Mouse (Mus musculus) lung, adult 2 months (tissue): ENCODE data around the gene Tmem9b. TPM values are rescaled to one million over a fixed set of nuclear protein-coding genes. Genes with fewer than 3 reads are reported as not detected.

ENCODE experiments used
- DNase-seq: peaks from one replicate; pipeline ENCODE4 v3.0.0; 2022
- H3K4me1 ChIP-seq: fragments of 200-500 bp; 2 replicates; pipeline ENCODE4 v1.6.1; 2011; ENCODE audit warnings: low read length; ENCODE audit not compliant: control insufficient read depth, insufficient read depth
- H3K4me3 ChIP-seq: fragments of 200-500 bp; replicated peaks from 2 replicates; pipeline ENCODE3; 2011; ENCODE audit warnings: low read depth, mild to moderate bottlenecking, control low read depth, low read length; ENCODE audit errors: extremely low read depth
- CTCF ChIP-seq: fragments of 200-500 bp; IDR thresholded peaks from 2 replicates; pipeline ENCODE4 v1.5.1; 2011; ENCODE audit warnings: mild to moderate bottlenecking, low read length, control low read depth; ENCODE audit not compliant: insufficient read depth
- POLR2A ChIP-seq: fragments of 200-500 bp; IDR thresholded peaks from 2 replicates; pipeline ENCODE4 v1.6.1; 2011; ENCODE audit warnings: low read depth, mild to moderate bottlenecking, control low read depth, low read length, borderline replicate concordance; ENCODE audit errors: extremely low read depth
- WGBS: fragments of 180-500 bp; shearing (Covaris S2); methylation state at CpG from one replicate; pipeline ENCODE4 v1.1.7; 2018; 5-methylcytosine and 5-hydroxymethylcytosine counted together
- polyA plus RNA-seq: library from polyadenylated mRNA; depleted of rRNA; stranded (reverse); fragments of >200 nt; gene quantifications from 2 replicates; pipeline ENCODE4 v1.2.3, GENCODE M21; 2012; rRNA removed

Gene Tmem9b
- 45.4 and 60.4 TPM in 2 replicates for polyA plus RNA-seq

DNA sequence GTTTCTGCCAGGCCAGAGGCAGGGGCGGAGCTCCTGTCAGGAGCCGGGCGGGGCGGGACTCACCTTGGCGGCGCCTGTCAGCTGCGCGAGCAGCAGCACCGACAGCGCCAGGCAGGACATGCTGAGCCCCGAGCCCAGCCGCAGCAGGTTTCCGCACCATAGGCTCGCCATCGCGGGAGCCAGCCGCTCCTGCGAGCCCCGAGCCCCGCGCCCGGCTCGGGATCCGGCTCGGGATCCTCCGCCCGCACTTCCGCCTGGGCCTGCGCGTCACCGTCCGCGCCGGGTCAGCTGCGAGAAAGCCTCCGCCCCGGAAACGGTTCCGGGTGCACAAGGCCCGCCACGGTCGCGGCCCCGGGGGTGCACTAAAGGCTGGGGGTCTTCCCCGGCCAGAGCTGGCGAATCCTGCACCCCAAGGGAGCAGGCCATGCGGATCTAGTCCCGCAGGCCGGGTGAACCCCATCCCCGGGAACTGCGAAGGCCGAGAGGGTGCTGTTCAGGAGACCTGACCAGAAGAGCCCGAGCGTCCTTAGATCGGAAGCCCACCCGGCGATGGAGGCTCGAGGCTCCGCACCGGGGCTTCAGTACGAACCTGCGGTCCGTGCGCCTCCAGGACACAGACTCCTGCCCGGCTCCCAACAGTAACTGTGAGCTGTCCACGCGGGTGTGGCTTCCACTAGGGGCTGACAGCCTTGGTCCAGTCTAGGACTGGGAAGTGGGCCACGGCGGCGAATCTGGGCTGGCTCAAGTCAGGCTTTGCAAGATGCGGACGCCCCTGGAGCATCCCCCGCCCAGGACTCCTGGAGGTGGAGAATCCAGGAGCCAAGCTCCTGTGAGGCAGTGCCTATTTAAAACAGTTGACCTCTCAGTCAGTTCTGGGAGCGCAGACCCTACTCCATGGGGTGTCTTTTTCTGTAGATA, at the start of gene Tmem9b:
Gene Tmem9b (minus strand): TSS at position 868 of the 918 bp plus-strand sequence.
- DNase-seq: peak; percentile 88

DNA sequence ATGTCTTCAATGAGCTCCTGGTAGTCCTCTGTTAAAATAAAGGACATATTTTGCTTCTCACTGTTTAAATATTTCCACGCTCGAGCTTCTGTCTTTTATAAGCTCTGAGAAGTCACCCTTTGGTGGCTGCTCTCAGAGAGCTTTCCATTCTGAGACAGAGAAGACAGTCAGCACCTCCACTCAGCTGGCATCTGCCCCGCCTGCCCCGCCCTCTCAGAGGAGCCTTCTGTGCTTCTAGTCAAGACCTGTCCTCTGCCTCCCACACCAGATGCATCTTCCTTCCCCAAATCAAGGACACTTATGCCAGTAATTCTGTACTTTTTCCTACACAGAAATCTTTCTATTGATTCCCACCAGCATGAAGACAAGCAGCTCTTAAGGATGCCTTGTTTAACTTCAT, 48.0 kb upstream of the Tmem9b start:
- Histone ChIP-seq H3K4me1 (peaks cover 2% of the 10 kb centered on the region; the same call in 1 of the 2 replicates), H3K4me3 (no peak overlapping the region)
- TF ChIP-seq POLR2A (no peak), CTCF (no peak)
- WGBS: 83% methylated on average over 4 of the region's 4 CpGs
- no peak for DNase-seq

More for the DNA sequence above, at the start of gene Tmem9b:
- Histone ChIP-seq H3K4me3 (peak within 1 kb of the TSS; percentile 95), H3K4me1 (peaks cover 7% of the 10 kb centered on the region)
- peak; percentile 62 for TF ChIP-seq POLR2A
- no peak for TF ChIP-seq CTCF
- WGBS: under 1% methylated on average over 74 of the region's 74 CpGs

- TF ChIP-seq CTCF (no peak), POLR2A (no peak)
- no peak for DNase-seq
- 35% methylated on average over 11 of the region's 11 CpGs for WGBS
- H3K4me1 ChIP-seq: peaks cover 5% of the 10 kb centered on the region
- no peak overlapping the region for H3K4me3 ChIP-seq
Observed at GRCm38 (mm10) chr7:109799168-109799567, 46.5 kb upstream of the Tmem9b start.

GRCm38 (mm10) chr7:109795564-109795963, 42.9 kb upstream of the Tmem9b start:
- no peak for TF ChIP-seq POLR2A
- TF ChIP-seq CTCF: no peak
- 45% methylated on average over 5 of the region's 5 CpGs for WGBS
- Histone ChIP-seq H3K4me1 (peaks cover 5% of the 10 kb centered on the region), H3K4me3 (no peak overlapping the region)
- DNase-seq: no peak

DNA sequence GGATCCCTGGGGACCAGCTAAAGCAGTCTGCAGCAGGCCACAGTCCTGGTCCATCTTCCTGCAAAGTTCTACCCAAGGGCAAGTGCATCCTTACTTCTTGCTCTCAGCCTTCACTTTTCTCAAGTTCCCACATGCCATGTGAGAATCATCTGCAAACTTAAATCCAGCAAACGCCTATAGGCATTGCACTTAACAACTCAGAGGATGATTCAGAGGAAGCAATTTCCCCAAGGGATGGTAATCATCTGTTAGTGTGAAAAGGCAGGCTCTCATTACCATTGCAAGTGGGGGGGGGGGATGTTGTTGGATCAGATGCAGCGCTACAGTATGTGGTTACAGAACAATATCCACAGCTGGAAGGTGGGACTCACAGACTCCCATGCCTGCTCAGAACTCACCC, 41.9 kb upstream of the Tmem9b start:
- TF ChIP-seq CTCF: no peak
- no peak for TF ChIP-seq POLR2A
- DNase-seq: no peak
- no peak overlapping the region for H3K4me3 ChIP-seq
- WGBS: 78% methylated on average over 2 of the region's 2 CpGs
- peaks cover 5% of the 10 kb centered on the region for H3K4me1 ChIP-seq

DNA sequence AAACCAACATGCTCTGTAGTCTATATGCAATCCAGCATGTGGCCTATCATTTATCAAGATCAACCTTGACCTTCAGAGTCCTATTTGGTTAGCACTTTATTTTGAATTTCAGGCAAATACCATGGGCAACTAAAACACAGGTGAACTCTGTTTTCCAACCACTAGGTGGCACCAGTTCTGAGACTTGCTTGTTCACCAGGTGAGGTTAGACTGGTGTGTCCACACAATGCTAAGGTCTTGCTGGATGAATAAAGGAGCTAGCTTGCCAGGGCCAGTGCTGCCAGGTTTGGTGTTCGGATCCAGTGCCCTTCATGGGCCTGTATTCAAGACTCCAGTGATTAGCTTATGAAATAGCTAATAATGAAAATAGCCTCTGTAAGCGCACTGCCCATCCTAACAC, 40.1 kb upstream of the Tmem9b start:
- TF ChIP-seq CTCF: peak; percentile 30
- no peak for TF ChIP-seq POLR2A
- H3K4me3 ChIP-seq: no peak overlapping the region
- peak; percentile 43 for DNase-seq
- 69% methylated on average over 2 of the region's 2 CpGs for WGBS
- peaks cover 2% of the 10 kb centered on the region; the same call in 1 of the 2 replicates for H3K4me1 ChIP-seq

DNA sequence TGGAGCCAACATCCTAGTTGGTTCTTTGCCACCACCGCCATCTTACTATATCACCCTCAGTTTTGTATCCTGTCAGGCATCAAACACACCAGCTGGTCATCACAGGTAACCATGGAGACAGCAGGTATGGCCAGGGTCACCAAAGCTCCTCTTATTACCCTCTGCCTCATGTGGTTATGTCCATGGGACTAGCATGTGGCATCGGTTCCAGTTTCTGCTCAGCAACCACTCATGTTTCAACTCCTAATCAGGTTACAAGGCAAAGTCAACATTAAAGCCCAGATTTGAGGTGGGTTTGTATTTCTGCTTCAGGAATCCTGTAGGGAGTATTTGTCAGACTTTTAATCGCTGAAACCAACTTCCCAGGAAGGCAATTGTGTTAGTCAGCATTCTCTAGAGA, 38.1 kb upstream of the Tmem9b start:
- H3K4me1 ChIP-seq: peaks cover 2% of the 10 kb centered on the region; the same call in 1 of the 2 replicates
- 65% methylated on average over 3 of the region's 3 CpGs for WGBS
- no peak for TF ChIP-seq POLR2A
- no peak for TF ChIP-seq CTCF
- no peak for DNase-seq
- no peak overlapping the region for H3K4me3 ChIP-seq

- no peak overlapping the region for H3K4me3 ChIP-seq
- no peaks in the 10 kb centered on the region for H3K4me1 ChIP-seq
- DNase-seq: no peak
- no peak for TF ChIP-seq CTCF
- TF ChIP-seq POLR2A: no peak
- 74% methylated on average over 2 of the region's 2 CpGs for WGBS
Observed at GRCm38 (mm10) chr7:109787860-109788259, 35.2 kb upstream of the Tmem9b start.

GRCm38 (mm10) chr7:109783281-109783680, 30.6 kb upstream of the Tmem9b start:
- TF ChIP-seq CTCF (no peak), POLR2A (no peak)
- no peak overlapping the region for H3K4me3 ChIP-seq
- 43% methylated on average over 7 of the region's 7 CpGs for WGBS
- DNase-seq: no peak
- H3K4me1 ChIP-seq: peaks cover 5% of the 10 kb centered on the region; the same call in 1 of the 2 replicates

GRCm38 (mm10) chr7:109781470-109782203, 29.0 kb upstream of the Tmem9b start, which contains the start of gene Nrip3:
TSS of gene Nrip3 (minus strand) at chr7:109782025.
- WGBS: 3% methylated on average over 52 of the region's 52 CpGs
- DNase-seq: peak; percentile 58
- Histone ChIP-seq H3K4me1 (peaks cover 5% of the 10 kb centered on the region; the same call in 1 of the 2 replicates), H3K4me3 (peak within 1 kb of the TSS; percentile 49)
- TF ChIP-seq CTCF: no peak
- no peak for TF ChIP-seq POLR2A

DNA sequence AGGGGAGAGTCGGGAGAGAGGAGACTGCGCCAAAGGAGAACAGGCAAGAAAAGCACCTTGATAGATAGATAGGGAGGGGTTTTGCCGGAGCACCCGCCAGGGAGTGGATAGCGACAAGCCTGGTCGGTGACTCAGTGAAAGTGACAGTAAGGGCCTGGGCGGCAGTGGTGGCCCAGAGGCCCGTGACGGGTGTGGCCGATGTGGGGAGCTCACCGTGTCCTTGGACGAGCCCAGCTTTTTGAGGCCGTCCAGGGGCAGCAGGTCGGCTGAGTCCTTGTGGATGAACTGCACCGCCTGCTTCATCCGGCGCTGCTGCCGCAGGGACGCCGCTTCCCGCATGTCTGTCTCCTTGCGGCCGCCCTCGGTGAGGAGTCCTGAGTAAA, 28.4 kb upstream of the Tmem9b start:
- H3K4me3 ChIP-seq: peak overlapping the region; percentile 8
- DNase-seq: no peak
- TF ChIP-seq CTCF (no peak), POLR2A (no peak)
- 1% methylated on average over 24 of the region's 24 CpGs for WGBS
- H3K4me1 ChIP-seq: peaks cover 5% of the 10 kb centered on the region; the same call in 1 of the 2 replicates
